Mouse (Mus musculus): ENCODE data around the gene Skiv2l.

The Skiv2l gene

GRCm38 (mm10) chr17:34849722-34850516, at the start of gene Skiv2l, which contains the start of gene Nelfe:
Skiv2l (minus strand) TSS chr17:34850210.
Nelfe (plus strand) TSS chr17:34850391.
- DNase-seq (ENCODE audit: low spot score in 2 of 2), result peak; percentile 94 to 97

DNA sequence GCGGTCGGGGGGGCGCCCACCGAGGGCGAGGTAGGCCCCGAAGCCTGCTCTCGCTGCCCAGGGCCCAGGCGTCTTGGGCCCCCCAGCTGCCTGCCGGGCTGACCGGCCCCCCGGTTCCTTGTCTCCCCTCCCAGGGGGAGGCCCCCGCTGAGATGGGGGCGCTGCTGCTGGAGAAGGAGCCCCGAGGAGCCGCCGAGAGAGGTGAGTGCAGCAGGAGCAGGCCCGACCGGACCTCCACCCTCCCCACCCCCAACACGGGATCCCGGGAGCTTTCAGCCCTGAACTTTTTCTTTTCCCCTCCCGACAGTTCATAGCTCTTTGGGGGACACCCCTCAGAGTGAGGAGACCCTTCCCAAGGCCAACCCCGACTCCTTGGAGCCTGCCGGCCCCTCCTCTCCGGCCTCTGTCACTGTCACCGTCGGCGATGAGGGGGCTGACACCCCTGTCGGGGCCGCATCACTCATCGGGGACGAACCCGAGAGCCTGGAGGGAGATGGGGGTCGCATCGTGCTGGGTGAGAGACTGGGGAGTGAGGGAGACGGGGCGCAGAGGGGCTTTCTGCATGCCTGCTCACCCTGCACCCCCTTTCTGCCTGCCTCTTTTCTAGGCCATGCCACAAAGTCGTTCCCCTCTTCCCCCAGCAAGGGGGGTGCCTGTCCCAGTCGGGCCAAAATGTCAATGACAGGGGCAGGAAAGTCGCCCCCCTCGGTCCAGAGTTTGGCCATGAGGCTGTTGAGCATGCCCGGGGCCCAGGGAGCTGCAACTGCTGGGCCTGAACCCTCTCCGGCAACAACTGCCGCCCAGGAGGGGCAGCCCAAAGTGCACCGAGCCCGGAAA, 49.3 kb upstream of the Skiv2l start:
- peak in 1 of 2 experiments; percentile 18 for DNase-seq (ENCODE audit: low spot score in 2 of 2)

DNA sequence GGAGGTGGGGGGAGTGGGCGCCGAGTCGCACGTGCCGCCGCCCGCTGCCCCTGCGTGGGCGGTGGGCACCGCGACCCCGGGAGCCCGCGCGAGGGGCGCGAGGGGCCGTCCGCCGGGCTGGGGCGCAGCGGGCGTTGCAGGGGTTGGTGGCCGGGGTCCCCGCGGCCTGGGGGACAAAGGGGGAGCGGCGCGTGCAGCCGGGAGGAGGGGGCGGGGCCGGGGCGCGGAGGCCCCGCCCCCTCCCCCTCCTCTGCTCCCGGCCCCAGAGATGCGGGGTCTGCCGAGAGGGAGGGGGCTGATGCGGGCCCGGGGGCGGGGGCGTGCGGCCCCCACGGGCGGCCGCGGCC, 48.7 kb upstream of the Skiv2l start:
- no peak for DNase-seq (ENCODE audit: low spot score in 2 of 2)

DNA sequence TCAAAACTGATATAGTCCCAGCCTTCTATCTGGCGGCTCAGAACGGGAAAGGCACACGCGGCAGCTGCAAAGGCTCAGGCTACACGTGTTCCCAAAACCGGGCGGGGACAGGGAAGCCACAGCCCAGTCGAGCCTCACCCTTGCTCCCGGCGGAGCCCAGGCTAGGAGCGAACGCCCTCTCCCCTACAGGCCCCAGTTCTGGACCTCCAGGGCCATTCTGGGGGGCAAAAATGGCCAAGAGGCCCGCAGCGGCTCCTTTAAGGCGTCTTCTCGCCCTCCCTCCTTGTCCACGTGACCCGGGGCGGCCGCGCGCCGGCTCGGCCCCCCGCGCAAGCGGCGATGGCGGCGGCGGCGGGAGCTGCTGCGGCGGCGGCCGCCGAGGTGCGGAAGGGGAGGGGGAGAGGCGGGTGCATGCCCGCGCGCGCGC, 48.2 kb upstream of the Skiv2l start, which contains the start of the genes C2 and Ehmt2:
C2 (minus strand) TSS at position 106 of the 427 bp plus-strand sequence.
Ehmt2 (plus strand) TSS at position 310 of the 427 bp plus-strand sequence.
- peak; percentile 66 to 70 for DNase-seq (ENCODE audit: low spot score in 2 of 2)

DNA sequence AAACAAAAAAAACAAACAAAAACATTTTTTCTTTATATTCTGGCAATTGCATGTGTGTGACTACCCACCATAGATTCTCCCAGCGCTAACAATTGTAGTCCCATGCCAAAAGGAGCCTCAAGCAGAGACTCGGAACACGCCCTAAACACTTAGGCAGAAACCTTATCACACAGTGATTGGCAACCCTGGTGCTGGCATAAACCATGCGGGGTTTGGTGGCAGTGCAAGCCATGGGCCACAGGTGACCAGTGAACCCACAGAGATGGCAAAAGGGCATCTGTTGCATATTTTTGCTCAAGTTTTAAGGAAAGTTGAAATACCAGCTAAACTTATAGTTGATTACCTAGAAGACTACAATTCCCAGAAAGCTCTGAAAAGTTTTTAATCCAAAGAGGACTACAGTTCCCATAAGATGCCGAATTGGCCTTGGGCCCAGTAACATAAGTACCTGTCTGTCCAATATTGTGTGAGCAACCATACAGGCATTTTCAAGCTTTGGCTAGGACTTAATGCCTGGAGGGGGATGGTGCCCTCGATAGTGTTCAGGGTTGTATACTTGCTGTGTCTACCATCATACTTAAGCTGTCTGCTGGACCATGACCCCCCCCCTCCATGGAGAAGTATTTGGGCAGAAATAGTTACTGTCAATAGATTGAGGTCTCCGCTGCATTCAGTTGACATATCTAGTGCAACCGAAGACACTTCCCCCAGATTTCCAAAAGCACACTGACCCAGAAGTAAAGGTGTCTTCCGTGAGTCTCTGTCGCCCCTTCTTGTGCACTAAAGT, 47.6 kb upstream of the Skiv2l start:
- no peak for DNase-seq (ENCODE audit: low spot score in 2 of 2)

DNA sequence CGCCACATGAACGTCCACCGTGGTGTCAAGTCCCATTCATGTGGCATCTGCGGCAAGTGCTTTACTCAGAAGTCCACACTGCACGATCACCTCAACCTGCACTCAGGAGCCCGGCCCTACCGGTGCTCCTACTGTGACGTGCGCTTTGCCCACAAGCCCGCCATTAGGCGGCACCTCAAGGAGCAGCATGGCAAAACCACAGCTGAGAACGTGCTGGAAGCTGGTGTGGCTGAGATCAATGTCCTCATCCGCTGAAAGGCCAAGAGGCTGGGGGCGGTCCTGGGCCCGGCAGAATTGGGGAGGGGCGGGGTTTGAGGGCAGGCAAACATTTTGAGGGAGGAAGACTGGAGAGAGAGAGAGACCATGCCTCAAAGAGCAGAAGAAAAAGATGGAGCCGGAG, 46.4 kb upstream of the Skiv2l start:
- DNase-seq (ENCODE audit: low spot score in 2 of 2), result no peak

GRCm38 (mm10) chr17:34895724-34896123, 45.7 kb upstream of the Skiv2l start:
- DNase-seq (ENCODE audit: low spot score in 2 of 2), result no peak

DNA sequence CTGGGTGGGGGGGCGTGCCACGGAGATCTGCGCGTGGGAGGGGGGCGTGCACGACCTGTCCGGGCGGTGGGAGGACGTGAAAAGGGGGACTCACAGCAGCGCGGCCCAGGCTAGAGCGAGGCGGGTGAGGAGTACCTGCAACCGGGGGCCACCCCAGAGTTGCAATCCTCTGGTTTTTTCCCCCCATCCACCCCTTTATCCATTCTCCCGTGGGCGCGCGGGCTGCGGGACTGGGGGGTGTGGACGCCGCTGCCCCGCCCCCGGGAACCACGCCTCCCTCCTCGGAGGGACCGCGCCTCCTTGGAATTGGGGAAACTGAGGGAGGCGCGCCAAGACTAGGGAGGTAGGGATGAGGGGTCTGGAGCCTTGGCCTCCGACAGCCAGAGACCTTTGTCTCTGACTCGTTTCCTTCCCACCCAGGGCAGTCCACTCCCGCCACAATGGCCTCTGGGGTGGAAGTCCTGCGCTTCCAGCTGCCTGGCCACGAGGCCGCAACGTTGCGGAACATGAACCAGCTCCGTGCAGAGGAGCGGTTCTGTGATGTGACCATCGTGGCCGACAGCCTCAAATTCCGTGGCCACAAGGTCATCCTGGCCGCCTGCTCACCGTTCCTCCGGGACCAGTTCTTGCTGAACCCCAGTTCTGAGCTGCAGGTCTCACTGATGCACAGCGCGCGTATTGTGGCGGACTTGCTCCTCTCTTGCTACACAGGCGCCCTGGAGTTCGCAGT, 45.0 kb upstream of the Skiv2l start:
- no peak for DNase-seq (ENCODE audit: low spot score in 2 of 2)

DNA sequence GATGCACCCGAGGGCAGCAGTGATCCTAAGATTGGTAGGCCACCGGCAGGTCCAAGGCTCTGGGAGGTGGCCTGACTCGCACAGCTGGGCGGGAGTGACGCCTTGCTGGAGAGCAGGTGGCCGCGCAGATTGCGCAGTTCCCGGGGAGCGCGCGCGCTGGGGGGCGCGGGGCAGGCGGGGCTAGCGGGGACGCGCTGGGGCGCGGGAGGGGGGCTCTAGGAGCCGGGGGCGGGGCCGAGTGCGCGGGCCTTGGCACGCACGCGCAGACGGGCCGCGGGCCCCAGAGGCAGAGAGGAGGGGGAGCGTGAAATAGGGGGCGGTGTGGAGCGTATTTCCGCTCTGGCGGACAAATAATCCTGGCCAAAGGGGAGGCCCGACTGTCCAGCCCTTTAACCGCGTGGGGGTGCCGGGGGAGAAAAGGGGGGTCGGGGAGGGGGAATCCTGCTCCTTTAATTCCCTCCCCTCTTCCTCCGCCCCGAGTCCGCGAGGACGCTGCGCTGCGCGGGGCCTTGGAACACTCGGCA, 44.1 kb upstream of the Skiv2l start:
- DNase-seq (ENCODE audit: low spot score in 2 of 2), result peak; percentile 78 to 89

DNA sequence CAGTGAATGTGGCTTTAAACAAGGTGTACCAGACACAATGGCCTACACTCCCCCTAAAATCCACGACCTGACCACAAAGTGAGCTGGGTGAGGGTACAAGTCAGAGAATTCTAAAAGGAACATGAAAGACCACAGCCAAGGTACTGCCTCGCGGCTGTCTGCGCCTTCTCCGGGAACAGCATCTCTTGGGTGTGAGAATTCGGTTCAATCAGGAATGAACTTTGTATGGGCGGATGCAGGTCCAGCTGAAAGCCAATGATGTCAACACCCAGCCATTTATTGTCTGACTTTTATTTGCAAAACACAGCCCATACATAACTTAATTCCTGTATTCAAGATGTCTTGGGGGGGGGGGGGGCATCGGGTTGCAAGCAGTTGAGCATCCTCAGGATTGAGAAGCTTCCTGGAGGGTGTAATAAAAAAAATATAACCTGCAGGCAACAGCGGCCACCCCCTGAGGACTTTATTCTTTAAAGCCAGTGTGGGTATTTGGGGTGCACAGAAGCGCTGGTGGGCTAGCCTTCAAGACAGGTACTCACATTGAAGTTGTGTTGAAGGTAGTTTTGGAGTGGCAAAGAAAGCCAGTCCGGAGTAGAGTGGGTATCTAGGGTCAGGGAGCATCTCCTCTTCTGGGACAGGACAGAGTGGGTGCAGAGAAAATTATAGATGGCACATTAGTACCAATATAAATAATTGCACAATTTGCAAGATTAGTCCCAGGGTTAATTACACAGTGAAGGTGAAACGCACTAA, 43.2 kb upstream of the Skiv2l start:
- no peak for DNase-seq (ENCODE audit: low spot score in 2 of 2)

- no peak for DNase-seq (ENCODE audit: low spot score in 2 of 2)
These were observed 41.4 kb upstream of the Skiv2l start for GRCm38 (mm10) chr17:34891377-34891776.

DNA sequence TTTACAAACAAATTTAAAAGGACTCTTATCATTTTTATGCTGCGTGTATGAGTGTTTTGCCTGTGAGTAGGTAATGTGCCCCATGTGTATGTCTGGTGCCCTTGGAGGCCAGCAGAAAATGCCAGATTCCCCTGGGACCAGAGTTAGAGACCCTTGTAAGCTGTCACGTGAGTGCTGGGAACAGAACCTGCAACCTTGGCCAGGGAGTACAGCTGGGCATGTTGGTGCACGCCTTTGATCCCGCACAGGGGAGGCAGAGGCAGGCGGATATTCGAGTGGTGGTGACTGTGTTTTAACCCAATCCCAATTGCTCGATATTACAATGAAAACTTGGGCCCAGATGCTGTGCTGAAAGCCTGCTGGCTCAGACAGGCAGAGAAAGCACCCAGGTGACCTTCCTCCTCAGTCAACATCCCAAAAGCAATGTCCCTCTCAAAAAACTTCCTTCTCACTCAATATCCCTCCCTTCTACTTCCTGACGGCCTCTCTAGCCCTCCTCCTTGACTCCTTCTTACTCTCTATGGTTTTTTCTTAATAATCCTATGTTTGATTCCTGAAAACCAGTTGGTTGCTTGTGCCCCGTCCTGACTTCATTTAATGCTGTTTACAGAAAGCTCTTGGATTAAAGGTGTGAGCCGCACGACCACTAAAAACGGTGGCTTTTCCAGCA, 40.2 kb upstream of the Skiv2l start:
- DNase-seq (ENCODE audit: low spot score in 2 of 2), result no peak

- DNase-seq (ENCODE audit: low spot score in 2 of 2), result no peak
These were observed 37.9 kb upstream of the Skiv2l start for GRCm38 (mm10) chr17:34887942-34888341.

DNA sequence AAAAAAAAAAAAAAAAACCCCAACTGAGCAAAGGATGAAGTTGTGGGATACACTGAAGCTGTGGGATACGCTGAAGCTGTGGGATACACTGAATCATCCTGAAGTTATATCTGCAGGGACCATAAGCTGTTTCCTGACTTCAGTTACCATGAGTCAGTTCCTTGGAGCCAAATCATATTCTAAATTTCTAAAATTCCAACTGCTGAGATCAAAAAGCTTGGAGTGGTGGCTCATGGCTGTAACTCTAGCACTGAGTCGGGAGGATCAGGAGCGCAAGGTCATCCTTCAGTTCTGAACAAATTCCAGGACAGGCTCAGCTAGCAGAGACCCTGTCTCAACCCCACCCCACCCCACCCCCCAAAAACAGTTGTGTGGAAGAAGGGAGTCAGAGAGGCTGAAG, 35.6 kb upstream of the Skiv2l start:
- no peak for DNase-seq (ENCODE audit: low spot score in 2 of 2)

- no peak for DNase-seq (ENCODE audit: low spot score in 2 of 2)
These were observed 34.7 kb upstream of the Skiv2l start for GRCm38 (mm10) chr17:34884704-34885103.

DNA sequence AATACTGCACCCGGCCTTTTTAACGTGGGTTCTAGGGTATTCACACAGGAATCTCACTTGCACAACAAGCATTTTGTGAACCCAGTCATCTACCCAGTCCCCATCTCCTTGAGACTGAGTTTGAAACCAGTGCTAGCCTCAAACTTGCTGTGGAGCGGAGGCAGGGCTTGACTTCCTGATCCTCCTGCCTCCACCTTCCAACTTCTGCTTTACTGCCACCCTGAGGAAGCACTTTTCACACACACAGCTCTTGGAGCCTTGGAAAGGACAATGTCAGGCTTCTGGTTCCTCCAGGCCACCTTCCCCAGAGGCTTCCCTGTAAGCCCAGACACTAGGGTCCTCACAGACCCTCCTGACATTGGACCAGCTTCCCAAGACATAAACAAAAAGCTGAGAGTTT, 33.3 kb upstream of the Skiv2l start:
- DNase-seq (ENCODE audit: low spot score in 2 of 2), result no peak

DNA sequence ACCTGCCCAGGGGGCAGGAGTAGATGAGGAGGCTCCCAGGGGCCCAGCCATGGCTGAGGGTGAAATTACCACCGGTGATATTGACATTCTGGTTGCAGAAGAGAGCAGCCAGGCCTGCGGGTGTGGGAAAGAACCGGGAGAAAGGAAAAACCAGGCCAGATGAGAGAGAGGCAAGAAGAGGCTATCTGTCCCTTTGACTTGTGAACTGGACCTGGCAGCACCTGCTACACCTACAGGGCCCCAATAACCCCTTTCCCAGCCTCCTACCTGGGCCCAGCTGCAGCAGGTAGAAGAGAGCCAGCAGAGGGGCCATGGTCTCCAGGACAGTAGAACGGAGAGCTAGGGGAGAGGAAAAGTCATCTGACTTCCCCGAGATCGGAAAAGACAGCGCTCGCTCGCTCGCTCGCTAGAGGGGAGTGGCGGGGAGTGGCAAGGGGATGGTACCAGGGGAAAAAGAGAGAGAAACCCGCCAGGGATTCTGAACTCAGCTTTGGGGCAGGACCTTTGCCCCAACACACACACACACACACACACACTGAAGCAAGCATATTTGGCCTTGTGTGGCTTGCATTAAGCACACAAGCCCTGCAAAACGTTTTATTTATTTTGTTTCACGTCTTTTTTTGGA, 31.8 kb upstream of the Skiv2l start, which contains the start of gene Gm20547:
Gm20547 (minus strand) TSS at position 360 of the 628 bp plus-strand sequence.
- no peak for DNase-seq (ENCODE audit: low spot score in 2 of 2)

- DNase-seq (ENCODE audit: low spot score in 2 of 2), result no peak
These were observed 31.2 kb upstream of the Skiv2l start for GRCm38 (mm10) chr17:34881166-34881565.

- no peak for DNase-seq (ENCODE audit: low spot score in 2 of 2)
These were observed 29.4 kb upstream of the Skiv2l start, which contains the start of gene Zbtb12 for GRCm38 (mm10) chr17:34879336-34879879. Zbtb12 (plus strand) TSS chr17:34879483.

All from frontal cortex, postnatal 25 days (tissue).